Mouse (Mus musculus) spleen, adult 18-20 months (tissue): ENCODE measurements around the gene Ddx50.
A peak's percentile ranks its signal among the peaks of the same experiment; 100 is the strongest.
"Not testable (repeated sequence)": the region's sequence is repeated elsewhere in the genome, so short reads cannot be mapped to it uniquely, and the experiment has no call there.

ENCODE experiments used
- DNase-seq, 2 experiments: peaks; one replicate each; pipeline ENCODE4 v3.0.0; 2022; ENCODE audit warnings: mixed read lengths in 2 of 2

Gene Ddx50

GRCm38 (mm10) chr10:62601053-62601791 lies 49.8 kb downstream of the Ddx50 start:
- DNase-seq: no peak

GRCm38 (mm10) chr10:62600056-62600455 lies 51.0 kb downstream of the Ddx50 start:
- DNase-seq: no peak

GRCm38 (mm10) chr10:62599311-62599710 lies 51.7 kb downstream of the Ddx50 start:
- not testable (repeated sequence) for DNase-seq

GRCm38 (mm10) chr10:62592496-62592895 lies 58.5 kb downstream of the Ddx50 start:
- no peak for DNase-seq

- DNase-seq: peak; percentile 51 to 86
Observed at GRCm38 (mm10) chr10:62590200-62590599, 60.8 kb downstream of the Ddx50 start.

GRCm38 (mm10) chr10:62588616-62589015 lies 62.4 kb downstream of the Ddx50 start:
- no peak for DNase-seq

- DNase-seq: no peak
Observed at GRCm38 (mm10) chr10:62583245-62583644, 67.8 kb downstream of the Ddx50 start.

GRCm38 (mm10) chr10:62582701-62583100 lies 68.3 kb downstream of the Ddx50 start:
- no peak for DNase-seq

GRCm38 (mm10) chr10:62582263-62582662 lies 68.8 kb downstream of the Ddx50 start:
- no peak for DNase-seq

- not testable (repeated sequence) for DNase-seq
Observed at GRCm38 (mm10) chr10:62579129-62579528, 71.9 kb downstream of the Ddx50 start.

- DNase-seq: peak; percentile 87 to 89
Observed at GRCm38 (mm10) chr10:62578338-62579100, 72.5 kb downstream of the Ddx50 start, which contains the start of gene Kif1bp. Gene Kif1bp (minus strand): TSS chr10:62578457.

- DNase-seq: no peak
Observed at GRCm38 (mm10) chr10:62577673-62578337, 73.2 kb downstream of the Ddx50 start.

- no peak for DNase-seq
Observed at GRCm38 (mm10) chr10:62575001-62575400, 76.0 kb downstream of the Ddx50 start.

- DNase-seq: no peak
Observed at GRCm38 (mm10) chr10:62570126-62570871, 80.7 kb downstream of the Ddx50 start.

GRCm38 (mm10) chr10:62568861-62569260 lies 82.2 kb downstream of the Ddx50 start:
- DNase-seq: no peak
